Mouse (Mus musculus) left cerebral cortex, adult 2 months (tissue): ENCODE results near the gene Kdelr1. TPM values are rescaled to one million over a fixed set of nuclear protein-coding genes. Genes with fewer than 3 reads are reported as not detected.
"Not testable (repeated sequence)": the region's sequence is repeated elsewhere in the genome, so short reads cannot be mapped to it uniquely, and the experiment has no call there.

Source experiments
- DNase-seq, 2 experiments: peaks; one replicate each; pipeline ENCODE4 v3.0.0; 2021 to 2022; ENCODE audit warnings: low spot score in 2 of 2, mixed read lengths in 1 of 2; ENCODE audit errors: extremely low spot score in 1 of 2
- H3K27ac ChIP-seq: fragments of 200-600 bp; 2 replicates; pipeline ENCODE4 v1.8.1; 2022
- H3K4me3 ChIP-seq: fragments of 200-600 bp; 2 replicates; pipeline ENCODE4 v1.8.1; 2022
- CTCF ChIP-seq: fragments of 200-600 bp; IDR thresholded peaks from 2 replicates; pipeline ENCODE4 v1.8.1; 2022; ENCODE audit warnings: antibody characterized with exemption, mild to moderate bottlenecking, moderate library complexity
- intact Hi-C: fragments of 180-260 bp; cut with DNase I; formaldehyde crosslinking; loops from one replicate; pipeline ENCODE4 v1.15.1; 2025
- total RNA-seq, 2 experiments: library from RNA; stranded (reverse); gene quantifications; 2 replicates each; pipeline ENCODE4 v1.2.3; 2021

Kdelr1 gene
- total RNA-seq, 2 experiments from 2014 or later: 67.4 to 75.4 TPM

GRCm38 (mm10) chr7:45873061-45873947, 732 bp downstream of the Kdelr1 start:
- intact Hi-C loops: loop anchor here (2.0 kb wide), 2 partner anchors 135 kb away; no protein-coding TSS in a partner anchor
- TF ChIP-seq CTCF: peak; percentile 51
- DNase-seq: peak; percentile 45 to 60
- H3K27ac ChIP-seq: peak overlapping the region; percentile 94
- H3K4me3 ChIP-seq: peak overlapping the region; percentile 69

GRCm38 (mm10) chr7:45876895-45877294, 4.3 kb downstream of the Kdelr1 start:
- no peak overlapping the region for H3K27ac ChIP-seq
- no peak overlapping the region for H3K4me3 ChIP-seq
- TF ChIP-seq CTCF: no peak
- intact Hi-C loops: no loop called here
- DNase-seq: no peak

GRCm38 (mm10) chr7:45878278-45878677, 5.7 kb downstream of the Kdelr1 start, which contains the start of gene Grin2d:
TSS of gene Grin2d (minus strand) at chr7:45878378.
- DNase-seq, H3K4me3 ChIP-seq, intact Hi-C loops, H3K27ac ChIP-seq: not testable (repeated sequence)

GRCm38 (mm10) chr7:45880531-45880930, 8.0 kb downstream of the Kdelr1 start:
- no peak for TF ChIP-seq CTCF

GRCm38 (mm10) chr7:45881011-45881410, 8.4 kb downstream of the Kdelr1 start:
- H3K27ac ChIP-seq: no peak overlapping the region
- TF ChIP-seq CTCF: no peak
- no peak overlapping the region for H3K4me3 ChIP-seq
- no peak for DNase-seq
- intact Hi-C loops: no loop called here

More at GRCm38 (mm10) chr7:45880531-45880930, 8.0 kb downstream of the Kdelr1 start:
- H3K27ac ChIP-seq: no peak overlapping the region
- H3K4me3 ChIP-seq: no peak overlapping the region
- intact Hi-C loops: no loop called here
- DNase-seq: no peak

GRCm38 (mm10) chr7:45887246-45887645, 14.7 kb downstream of the Kdelr1 start:
- no peak for DNase-seq
- intact Hi-C loops: no loop called here
- TF ChIP-seq CTCF: no peak
- no peak overlapping the region for H3K27ac ChIP-seq
- H3K4me3 ChIP-seq: no peak overlapping the region

- no peak for DNase-seq
- TF ChIP-seq CTCF: no peak
- Histone ChIP-seq H3K4me3 (no peak overlapping the region), H3K27ac (no peak overlapping the region)
- intact Hi-C loops: no loop called here
These were observed 20.1 kb downstream of the Kdelr1 start for GRCm38 (mm10) chr7:45892651-45893050.

- no peak for TF ChIP-seq CTCF
- DNase-seq: no peak
- intact Hi-C loops: loop anchor here (2.0 kb wide), 1 partner anchor 27 kb away; no protein-coding TSS in a partner anchor
- Histone ChIP-seq H3K4me3 (no peak overlapping the region), H3K27ac (no peak overlapping the region)
These were observed 23.5 kb downstream of the Kdelr1 start for GRCm38 (mm10) chr7:45895931-45896516.

GRCm38 (mm10) chr7:45896517-45897257, 24.1 kb downstream of the Kdelr1 start, which contains the start of the genes Syngr4 and Tmem143:
TSS of gene Syngr4 (minus strand) at chr7:45896714.
TSS of gene Tmem143 (plus strand) at chr7:45896941.
- peak; percentile 92 to 95 for DNase-seq
- no peak for TF ChIP-seq CTCF
- intact Hi-C loops: loop anchor here (2.0 kb wide), 1 partner anchor 26 kb away; no protein-coding TSS in a partner anchor
- Histone ChIP-seq H3K27ac (peak within 1 kb of the TSS; percentile 94), H3K4me3 (peak within 1 kb of the TSS; percentile 69)

- peak overlapping the region; percentile 94 for H3K27ac ChIP-seq
- intact Hi-C loops: loop anchor here (2.0 kb wide), 1 partner anchor 25 kb away; no protein-coding TSS in a partner anchor
- H3K4me3 ChIP-seq: peak overlapping the region; percentile 69
- DNase-seq: peak; percentile 53 to 55
- TF ChIP-seq CTCF: no peak
These were observed 24.7 kb downstream of the Kdelr1 start for GRCm38 (mm10) chr7:45897258-45897757.

GRCm38 (mm10) chr7:45898125-45898524, 25.6 kb downstream of the Kdelr1 start:
- H3K4me3 ChIP-seq, intact Hi-C loops, DNase-seq: not testable (repeated sequence)
- TF ChIP-seq CTCF: peak; percentile 50
- H3K27ac ChIP-seq: peak overlapping the region; percentile 94; the same call in 1 of the 2 replicates
